Mouse (Mus musculus): ENCODE measurements at regions not wholly inside any gene's neighbourhood (a gene's known extent, or its start where the extent isn't known, plus 50 kb on each side); places are given as distances from the start of the nearest gene placed in this dataset.

GRCm38 (mm10) chr10:17367430-17367829 is 355.6 kb upstream of the Cited2 start:
- Histone ChIP-seq H3K27me3 (no peaks in the 10 kb centered on the region), H3K4me2 (replicated peaks) (no peak overlapping the region), H3K4me3 (replicated peaks) (no peak overlapping the region), H3K27ac (peak overlapping the region; percentile 39; the same call in 1 of the 2 replicates), H3K9me3 (no peaks in the 10 kb centered on the region), H3K9ac (replicated peaks) (no peak overlapping the region), H3K4me1 (replicated peaks) (peaks cover 7% of the 10 kb centered on the region), H3K36me3 (no peaks in the 10 kb centered on the region)
- ATAC-seq: no peak

GRCm38 (mm10) chr10:17368636-17369035 is 354.4 kb upstream of the Cited2 start:
- 82% methylated on average over 1 of the region's 1 CpGs for WGBS
- Histone ChIP-seq H3K4me1 (replicated peaks) (peaks cover 7% of the 10 kb centered on the region), H3K27ac (no peak overlapping the region), H3K9me3 (no peaks in the 10 kb centered on the region), H3K4me3 (replicated peaks) (no peak overlapping the region), H3K9ac (replicated peaks) (no peak overlapping the region), H3K27me3 (no peaks in the 10 kb centered on the region), H3K4me2 (replicated peaks) (no peak overlapping the region), H3K36me3 (no peaks in the 10 kb centered on the region)
- ATAC-seq: no peak

GRCm38 (mm10) chr10:17372905-17373304 is 350.1 kb upstream of the Cited2 start:
- Histone ChIP-seq H3K4me2 (replicated peaks) (no peak overlapping the region), H3K27ac (no peak overlapping the region), H3K9me3 (no peaks in the 10 kb centered on the region), H3K36me3 (no peaks in the 10 kb centered on the region), H3K27me3 (no peaks in the 10 kb centered on the region), H3K4me1 (replicated peaks) (no peaks in the 10 kb centered on the region), H3K4me3 (replicated peaks) (no peak overlapping the region), H3K9ac (replicated peaks) (no peak overlapping the region)
- no peak for ATAC-seq
- 74% methylated on average over 2 of the region's 2 CpGs for WGBS

- H3K4me3 ChIP-seq (replicated peaks): no peak overlapping the region
- no peak overlapping the region for H3K9ac ChIP-seq (replicated peaks)
- no peak for ATAC-seq
- H3K36me3 ChIP-seq: no peaks in the 10 kb centered on the region
- no peak overlapping the region for H3K4me2 ChIP-seq (replicated peaks)
- 45% methylated on average over 2 of the region's 2 CpGs for WGBS
- no peaks in the 10 kb centered on the region for H3K4me1 ChIP-seq (replicated peaks)
- H3K27ac ChIP-seq: no peak overlapping the region
- H3K9me3 ChIP-seq: no peaks in the 10 kb centered on the region
- no peaks in the 10 kb centered on the region for H3K27me3 ChIP-seq
Measured at GRCm38 (mm10) chr10:17374047-17374446, 349.0 kb upstream of the Cited2 start.

GRCm38 (mm10) chr10:17382990-17383389 is 340.0 kb upstream of the Cited2 start:
- H3K4me3 ChIP-seq (replicated peaks): no peak overlapping the region
- no peaks in the 10 kb centered on the region for H3K27me3 ChIP-seq
- H3K4me2 ChIP-seq (replicated peaks): no peak overlapping the region
- no peak for ATAC-seq
- H3K9me3 ChIP-seq: no peaks in the 10 kb centered on the region
- no peaks in the 10 kb centered on the region for H3K36me3 ChIP-seq
- no peaks in the 10 kb centered on the region for H3K4me1 ChIP-seq (replicated peaks)
- WGBS: 95% methylated on average over 6 of the region's 6 CpGs
- no peak overlapping the region for H3K27ac ChIP-seq
- no peak overlapping the region for H3K9ac ChIP-seq (replicated peaks)

- no peak for ATAC-seq
- H3K36me3 ChIP-seq: no peaks in the 10 kb centered on the region
- WGBS: 75% methylated on average over 1 of the region's 1 CpGs
- H3K9ac ChIP-seq (replicated peaks): no peak overlapping the region
- no peak overlapping the region for H3K4me2 ChIP-seq (replicated peaks)
- H3K27me3 ChIP-seq: no peaks in the 10 kb centered on the region
- H3K27ac ChIP-seq: no peak overlapping the region
- no peaks in the 10 kb centered on the region for H3K9me3 ChIP-seq
- H3K4me1 ChIP-seq (replicated peaks): no peaks in the 10 kb centered on the region
- no peak overlapping the region for H3K4me3 ChIP-seq (replicated peaks)
Measured at GRCm38 (mm10) chr10:17385181-17385580, 337.8 kb upstream of the Cited2 start.

GRCm38 (mm10) chr10:17387296-17387695 is 335.7 kb upstream of the Cited2 start:
- WGBS: 85% methylated on average over 4 of the region's 4 CpGs
- H3K27ac ChIP-seq: no peak overlapping the region

GRCm38 (mm10) chr10:17395495-17396224 is 327.4 kb upstream of the Cited2 start:
- no peaks in the 10 kb centered on the region for H3K27me3 ChIP-seq
- no peak overlapping the region for H3K9ac ChIP-seq (replicated peaks)
- H3K27ac ChIP-seq: no peak overlapping the region
- H3K9me3 ChIP-seq: peaks cover 6% of the 10 kb centered on the region; the same call in 1 of the 2 replicates
- H3K36me3 ChIP-seq: no peaks in the 10 kb centered on the region
- WGBS: 81% methylated on average over 8 of the region's 8 CpGs
- H3K4me1 ChIP-seq (replicated peaks): no peaks in the 10 kb centered on the region
- no peak overlapping the region for H3K4me3 ChIP-seq (replicated peaks)
- no peak for ATAC-seq
- H3K4me2 ChIP-seq (replicated peaks): no peak overlapping the region

More at GRCm38 (mm10) chr10:17387296-17387695, 335.7 kb upstream of the Cited2 start:
- H3K9ac ChIP-seq (replicated peaks): no peak overlapping the region
- H3K36me3 ChIP-seq: no peaks in the 10 kb centered on the region
- H3K9me3 ChIP-seq: peaks cover 6% of the 10 kb centered on the region; the same call in 1 of the 2 replicates
- ATAC-seq: no peak
- no peaks in the 10 kb centered on the region for H3K4me1 ChIP-seq (replicated peaks)
- no peak overlapping the region for H3K4me2 ChIP-seq (replicated peaks)
- H3K27me3 ChIP-seq: no peaks in the 10 kb centered on the region
- no peak overlapping the region for H3K4me3 ChIP-seq (replicated peaks)

- Histone ChIP-seq H3K9ac (replicated peaks) (no peak overlapping the region), H3K4me1 (replicated peaks) (no peaks in the 10 kb centered on the region), H3K4me2 (replicated peaks) (no peak overlapping the region), H3K27me3 (no peaks in the 10 kb centered on the region), H3K4me3 (replicated peaks) (no peak overlapping the region), H3K36me3 (no peaks in the 10 kb centered on the region), H3K9me3 (no peaks in the 10 kb centered on the region), H3K27ac (no peak overlapping the region)
- ATAC-seq: no peak
Measured at GRCm38 (mm10) chr10:17403899-17404298, 319.1 kb upstream of the Cited2 start.

- Histone ChIP-seq H3K9me3 (no peaks in the 10 kb centered on the region), H3K27ac (no peak overlapping the region), H3K4me1 (replicated peaks) (no peaks in the 10 kb centered on the region), H3K36me3 (no peaks in the 10 kb centered on the region), H3K27me3 (no peaks in the 10 kb centered on the region), H3K4me2 (replicated peaks) (no peak overlapping the region), H3K4me3 (replicated peaks) (no peak overlapping the region), H3K9ac (replicated peaks) (no peak overlapping the region)
- no peak for ATAC-seq
- WGBS: 64% methylated on average over 2 of the region's 2 CpGs
Measured at GRCm38 (mm10) chr10:17407854-17408606, 315.0 kb upstream of the Cited2 start.

- no peaks in the 10 kb centered on the region for H3K27me3 ChIP-seq
- no peaks in the 10 kb centered on the region for H3K36me3 ChIP-seq
- H3K9ac ChIP-seq (replicated peaks): no peak overlapping the region
- H3K4me3 ChIP-seq (replicated peaks): no peak overlapping the region
- no peak overlapping the region for H3K4me2 ChIP-seq (replicated peaks)
- H3K9me3 ChIP-seq: no peaks in the 10 kb centered on the region
- WGBS: 93% methylated on average over 1 of the region's 1 CpGs
- H3K4me1 ChIP-seq (replicated peaks): no peaks in the 10 kb centered on the region
- ATAC-seq: no peak
- H3K27ac ChIP-seq: no peak overlapping the region
Measured at GRCm38 (mm10) chr10:17408781-17409180, 314.2 kb upstream of the Cited2 start.

GRCm38 (mm10) chr10:17411300-17411987 is 311.6 kb upstream of the Cited2 start:
- H3K27ac ChIP-seq: no peak overlapping the region
- no peak overlapping the region for H3K4me2 ChIP-seq (replicated peaks)
- H3K27me3 ChIP-seq: no peaks in the 10 kb centered on the region
- no peak overlapping the region for H3K4me3 ChIP-seq (replicated peaks)
- no peak for ATAC-seq
- no peaks in the 10 kb centered on the region for H3K4me1 ChIP-seq (replicated peaks)
- H3K36me3 ChIP-seq: no peaks in the 10 kb centered on the region
- no peak overlapping the region for H3K9ac ChIP-seq (replicated peaks)
- 50% methylated on average over 4 of the region's 4 CpGs for WGBS
- H3K9me3 ChIP-seq: no peaks in the 10 kb centered on the region
